Mouse (Mus musculus) CH12.LX (cell line): ENCODE results near the gene Trir.

ENCODE experiments used
- BHLHE40 ChIP-seq: IDR thresholded peaks from 2 replicates; pipeline ENCODE4 v1.6.1; 2011; ENCODE audit warnings: mild to moderate bottlenecking, low read depth, low read length, improper control_type of control experiment
- CHD2 ChIP-seq: IDR thresholded peaks from 2 replicates; pipeline ENCODE4 v1.6.1; 2011; ENCODE audit warnings: low read length, improper control_type of control experiment
- EP300 ChIP-seq: IDR thresholded peaks from 2 replicates; pipeline ENCODE4 v1.6.1; 2011; ENCODE audit warnings: low read length, improper control_type of control experiment
- IRF4 ChIP-seq: IDR thresholded peaks from 2 replicates; pipeline ENCODE4 v1.6.1; 2014; ENCODE audit warnings: low read depth, mild to moderate bottlenecking, inconsistent platforms, low read length, improper control_type of control experiment
- MAFK ChIP-seq: IDR thresholded peaks from 2 replicates; pipeline ENCODE4 v1.6.1; 2011; ENCODE audit warnings: low read length, improper control_type of control experiment; ENCODE audit not compliant: insufficient replicate concordance
- MAX ChIP-seq: IDR thresholded peaks from 2 replicates; pipeline ENCODE4 v1.6.1; 2011; ENCODE audit warnings: low read length, improper control_type of control experiment
- MXI1 ChIP-seq: IDR thresholded peaks from 2 replicates; pipeline ENCODE4 v1.6.1; 2011; ENCODE audit warnings: mild to moderate bottlenecking, low read depth, low read length, improper control_type of control experiment
- POLR2A ChIP-seq: IDR thresholded peaks from 2 replicates; pipeline ENCODE4 v1.6.1; 2011; ENCODE audit warnings: low read depth, mild to moderate bottlenecking, improper control_type of control experiment, low read length
- USF2 ChIP-seq: conservative IDR thresholded peaks from 2 replicates; pipeline ENCODE4 v1.6.1; 2011; ENCODE audit warnings: low read depth, low read length, improper control_type of control experiment

DNA sequence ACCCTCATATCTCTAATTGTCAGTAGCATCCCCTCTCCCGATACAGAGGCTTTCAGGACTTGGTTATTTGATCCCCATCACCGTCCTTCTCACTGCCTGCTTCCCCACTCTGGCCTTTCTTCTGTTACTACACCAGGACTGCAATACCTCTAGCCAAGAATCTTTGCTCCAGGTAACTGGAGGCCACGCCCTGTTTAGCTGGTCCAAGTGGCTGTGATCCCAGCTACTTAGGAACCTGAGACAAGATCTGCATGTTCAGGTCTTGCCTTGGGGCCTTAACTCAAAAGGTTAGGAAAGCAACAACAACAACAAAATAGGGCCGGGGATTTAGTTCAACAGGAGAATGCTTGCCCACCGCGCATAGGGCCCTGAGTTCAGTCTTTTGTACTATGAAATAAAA is 17.0 kb downstream of the Trir start:
- TF ChIP-seq IRF4 (no peak), EP300 (no peak), MXI1 (no peak), POLR2A (no peak), BHLHE40 (no peak), CHD2 (no peak), MAFK (no peak), MAX (no peak), USF2 (no peak)
